Mouse (Mus musculus): ENCODE measurements around the gene Ptges3.
A peak's percentile ranks its signal among the peaks of the same experiment; 100 is the strongest.

Ptges3 gene

GRCm38 (mm10) chr10:128092506-128093495, 34.0 kb downstream of the Ptges3 start:
- DNase-seq (ENCODE audit: extremely low spot score, low spot score) = peak; percentile 81

DNA sequence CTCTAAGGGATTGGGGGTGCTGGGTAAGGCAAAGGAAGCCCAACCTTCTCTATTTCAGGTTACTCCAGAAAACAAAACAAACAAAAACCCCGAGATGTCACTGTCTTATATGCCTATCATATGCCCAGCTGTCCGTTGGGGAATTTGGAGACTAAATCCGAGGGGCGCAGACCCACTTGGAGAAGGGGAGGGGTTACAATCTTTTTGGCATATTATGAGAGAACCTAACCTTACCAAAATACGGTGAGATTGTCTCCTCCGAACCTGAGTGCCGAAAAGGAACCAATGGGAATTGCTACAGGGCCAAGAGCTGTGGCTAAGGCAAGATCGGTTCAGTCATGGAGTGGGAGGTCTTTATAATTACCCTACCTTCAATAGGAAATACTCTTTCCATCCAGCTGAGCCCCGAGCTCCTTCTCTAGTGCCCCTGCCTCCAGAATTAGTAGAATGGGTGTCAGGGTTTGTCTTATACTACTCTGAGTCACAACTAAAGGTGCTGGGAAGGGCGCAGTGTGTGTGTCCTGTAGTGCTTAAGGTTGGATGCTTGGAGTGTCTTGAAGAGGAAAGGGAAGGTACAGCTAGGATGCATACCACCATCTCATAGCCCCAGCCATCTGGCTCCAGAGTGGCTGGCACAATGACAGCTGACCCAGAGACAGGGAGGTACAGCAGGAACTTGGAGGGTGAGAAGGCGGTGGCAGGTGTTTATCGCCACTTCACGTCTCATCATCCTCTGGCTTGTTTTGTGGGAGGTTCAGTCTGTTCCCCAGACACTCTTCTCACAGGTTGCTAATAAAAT, 34.9 kb downstream of the Ptges3 start:
- no peak for DNase-seq (ENCODE audit: extremely low spot score, low spot score)

DNA sequence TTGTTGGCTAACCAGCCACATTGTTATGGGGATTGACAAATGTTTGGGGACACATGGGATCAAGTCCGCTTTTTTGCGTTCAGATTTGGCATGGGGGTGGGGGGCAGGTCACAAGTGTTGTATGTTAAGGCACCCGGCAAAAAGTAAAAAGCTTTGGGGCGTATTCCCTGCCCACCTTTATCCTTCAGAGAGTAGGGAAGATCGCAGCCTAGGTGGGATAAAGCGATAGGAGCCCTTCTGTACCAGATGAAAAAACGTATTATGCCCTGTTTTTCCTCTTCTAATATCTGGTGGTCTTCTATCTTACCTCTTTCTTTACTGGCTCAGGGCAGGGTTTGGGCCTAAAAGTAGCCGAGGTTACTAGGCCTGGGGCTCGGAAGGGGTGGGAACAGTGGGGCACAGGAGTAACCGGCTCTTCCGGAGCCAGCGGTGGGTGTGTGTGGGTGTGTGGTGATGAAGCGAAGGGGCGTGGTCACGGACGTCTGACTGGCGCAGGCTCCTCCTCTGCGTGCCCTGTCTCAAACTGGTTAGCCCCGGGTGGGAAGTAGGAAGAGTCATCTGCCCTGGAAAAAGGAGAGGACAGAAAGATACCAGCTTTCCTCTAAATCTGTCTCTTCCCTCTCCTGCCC, 35.7 kb downstream of the Ptges3 start:
- DNase-seq (ENCODE audit: extremely low spot score, low spot score) = peak; percentile 73

GRCm38 (mm10) chr10:128095003-128095636, 36.4 kb downstream of the Ptges3 start:
- no peak for DNase-seq (ENCODE audit: extremely low spot score, low spot score)

- DNase-seq (ENCODE audit: extremely low spot score, low spot score) = no peak
Measured at GRCm38 (mm10) chr10:128096313-128096692, 37.5 kb downstream of the Ptges3 start.

GRCm38 (mm10) chr10:128096693-128097586, 38.2 kb downstream of the Ptges3 start:
- DNase-seq (ENCODE audit: extremely low spot score, low spot score) = peak; percentile 95

- peak; percentile 57 for DNase-seq (ENCODE audit: extremely low spot score, low spot score)
Measured at GRCm38 (mm10) chr10:128097587-128097971, 38.8 kb downstream of the Ptges3 start.

- no peak for DNase-seq (ENCODE audit: extremely low spot score, low spot score)
Measured at GRCm38 (mm10) chr10:128110103-128110761, 51.5 kb downstream of the Ptges3 start.

DNA sequence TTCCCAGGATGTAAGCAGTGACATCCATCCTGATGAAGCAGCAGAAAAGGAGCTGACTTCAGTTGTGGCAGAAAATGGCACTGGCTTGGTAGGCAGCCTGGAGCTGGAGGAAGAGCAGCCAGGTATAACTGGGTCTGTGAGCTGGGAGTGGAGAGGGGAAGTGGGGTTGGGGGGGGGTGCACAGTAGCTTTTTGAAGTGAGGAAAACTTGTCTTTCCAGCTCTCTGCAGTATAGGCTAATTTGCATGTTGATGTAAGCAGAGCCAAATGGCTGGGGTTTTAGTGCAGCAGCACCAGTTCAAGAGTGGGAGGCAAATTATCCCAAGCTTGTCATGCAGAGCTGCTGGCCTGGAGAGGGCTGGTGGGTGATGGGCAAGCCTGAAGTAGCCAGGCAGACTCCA, 52.5 kb downstream of the Ptges3 start:
- DNase-seq (ENCODE audit: extremely low spot score, low spot score) = no peak

DNA sequence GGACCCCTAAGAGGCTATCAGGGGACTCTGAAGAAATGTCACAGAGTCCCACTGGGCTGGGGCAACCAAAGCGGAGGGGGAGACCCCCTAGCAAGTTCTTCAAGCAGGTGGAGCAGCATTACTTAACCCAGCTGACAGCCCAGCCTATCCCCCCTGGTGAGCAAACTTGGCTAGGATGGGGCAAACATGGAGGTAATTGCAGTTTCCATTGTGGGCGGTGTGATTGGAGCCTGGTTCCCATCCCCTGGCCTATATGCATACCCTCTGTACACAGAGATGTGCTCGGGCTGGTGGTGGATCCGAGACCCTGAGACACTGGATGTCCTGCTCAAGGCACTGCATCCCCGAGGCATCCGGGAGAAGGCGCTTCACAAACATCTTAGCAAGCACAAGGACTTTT, 65.1 kb downstream of the Ptges3 start:
- DNase-seq (ENCODE audit: extremely low spot score, low spot score) = no peak

DNA sequence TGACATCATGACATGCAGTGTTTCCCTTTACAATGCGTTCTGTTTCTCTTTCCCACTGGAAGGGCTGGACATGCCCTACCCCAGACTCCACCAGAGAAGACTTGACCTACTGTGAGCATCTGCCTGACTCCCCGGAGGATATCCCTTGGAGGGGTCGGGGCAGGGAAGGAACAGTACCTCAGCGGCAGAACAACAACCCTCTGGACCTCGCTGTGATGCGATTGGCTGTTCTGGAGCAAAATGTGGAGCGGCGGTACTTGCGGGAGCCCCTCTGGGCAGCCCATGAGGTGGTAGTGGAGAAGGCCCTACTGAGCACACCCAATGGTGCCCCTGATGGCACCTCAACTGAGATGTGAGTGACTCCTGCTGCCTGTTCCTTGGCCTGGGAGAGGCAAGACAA, 66.1 kb downstream of the Ptges3 start:
- no peak for DNase-seq (ENCODE audit: extremely low spot score, low spot score)

GRCm38 (mm10) chr10:128125951-128126350, 67.2 kb downstream of the Ptges3 start:
- DNase-seq (ENCODE audit: extremely low spot score, low spot score) = no peak
